Mouse (Mus musculus) thymus, postnatal 10 days (tissue): Measurements from ENCODE around the gene Hs2st1.

Experiments used
- DNase-seq, 2 experiments: peaks; one replicate each; pipeline ENCODE4 v3.0.0; 2021; ENCODE audit warnings: low spot score in 2 of 2

Gene Hs2st1

DNA sequence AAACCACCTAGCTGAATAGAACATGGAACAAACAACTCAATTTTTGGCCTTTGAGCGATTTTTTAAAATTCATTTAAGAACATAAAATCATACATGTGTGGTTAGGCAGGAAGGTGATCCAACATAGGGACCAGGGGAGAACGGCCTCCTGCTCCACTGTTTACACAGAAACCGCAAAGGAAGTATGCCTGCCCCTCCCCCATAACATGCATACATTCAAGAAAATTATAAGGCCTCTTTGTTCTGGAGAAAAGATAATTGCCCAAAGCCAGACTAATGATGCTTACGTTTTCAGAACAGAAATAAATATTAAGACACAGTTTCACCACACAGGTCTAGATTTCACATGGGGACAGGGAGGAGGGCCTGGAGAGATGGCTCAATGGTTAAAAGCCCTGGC is 18.6 kb downstream of the Hs2st1 start:
- DNase-seq = peak in 1 of 2 experiments; percentile 45

- no peak for DNase-seq
Observed at GRCm38 (mm10) chr3:144550659-144551058, 19.3 kb downstream of the Hs2st1 start.

DNA sequence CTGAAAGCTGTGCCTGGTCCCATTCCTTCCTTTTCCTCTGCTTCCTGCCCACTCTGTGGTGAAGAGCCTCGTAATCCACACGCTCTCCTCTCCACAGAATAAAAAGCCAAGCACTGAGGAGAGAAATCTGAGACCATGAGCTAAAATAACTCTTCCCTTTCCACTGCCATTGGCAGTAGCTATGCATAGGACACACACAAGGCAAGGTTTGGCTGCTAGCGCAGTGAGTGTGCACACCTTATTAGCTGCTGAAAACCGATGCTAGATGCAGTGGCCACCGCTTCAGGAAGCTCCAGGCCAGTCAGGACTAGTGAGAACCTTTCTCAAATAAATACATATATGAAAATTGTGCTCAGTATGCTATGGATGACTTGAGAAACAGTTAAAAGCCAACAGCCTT is 19.9 kb downstream of the Hs2st1 start:
- DNase-seq = no peak

DNA sequence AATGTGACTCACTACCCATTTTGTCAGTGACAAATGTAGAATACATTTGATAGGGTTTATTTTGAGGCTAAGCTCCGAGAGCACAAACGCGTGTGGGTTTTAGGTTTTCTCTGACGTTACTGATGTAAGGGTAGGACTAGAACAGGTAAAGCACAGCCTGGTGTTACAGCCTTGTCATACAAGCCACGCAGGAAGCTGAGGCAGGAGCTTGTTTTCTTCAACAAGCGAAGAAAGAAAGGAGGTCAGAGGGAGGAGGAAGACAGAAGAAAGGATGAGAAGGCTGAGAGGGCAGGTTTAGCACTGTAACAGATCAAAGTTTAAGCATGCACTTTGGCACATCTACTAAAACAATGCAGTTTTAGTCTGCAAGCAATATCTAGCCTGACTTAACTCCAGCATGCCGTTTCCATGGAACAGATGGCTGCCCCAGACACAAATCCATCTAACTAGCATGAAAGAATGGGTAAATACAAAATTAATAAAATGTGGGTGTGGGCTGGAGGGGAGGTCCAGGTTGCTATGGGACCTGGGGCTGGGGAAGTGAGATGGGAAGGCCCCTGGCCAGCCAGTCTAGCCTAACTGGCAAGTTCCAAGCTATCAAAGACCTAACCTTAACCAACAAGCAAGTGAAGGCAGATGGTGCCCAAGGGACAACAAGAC is 21.7 kb downstream of the Hs2st1 start:
- DNase-seq = peak; percentile 56 to 64

DNA sequence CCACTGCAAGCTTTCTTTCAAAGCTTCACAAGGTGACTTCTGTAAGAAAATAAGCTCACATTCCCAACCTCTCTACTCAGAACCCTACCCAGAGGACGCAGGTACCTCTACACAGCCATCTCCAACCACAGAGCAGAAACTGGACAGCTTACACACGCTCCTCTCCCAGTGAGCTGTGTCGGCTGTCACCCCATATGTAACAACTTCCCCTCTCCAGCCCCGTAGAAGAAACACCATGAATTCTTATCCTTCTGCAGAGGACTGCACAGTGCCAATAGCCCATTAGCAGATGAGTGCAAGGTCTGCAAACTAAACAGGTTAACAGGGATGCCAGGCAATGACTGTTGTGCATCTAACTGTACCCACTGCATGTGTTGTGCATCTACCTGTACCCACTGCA is 23.5 kb downstream of the Hs2st1 start:
- no peak for DNase-seq

DNA sequence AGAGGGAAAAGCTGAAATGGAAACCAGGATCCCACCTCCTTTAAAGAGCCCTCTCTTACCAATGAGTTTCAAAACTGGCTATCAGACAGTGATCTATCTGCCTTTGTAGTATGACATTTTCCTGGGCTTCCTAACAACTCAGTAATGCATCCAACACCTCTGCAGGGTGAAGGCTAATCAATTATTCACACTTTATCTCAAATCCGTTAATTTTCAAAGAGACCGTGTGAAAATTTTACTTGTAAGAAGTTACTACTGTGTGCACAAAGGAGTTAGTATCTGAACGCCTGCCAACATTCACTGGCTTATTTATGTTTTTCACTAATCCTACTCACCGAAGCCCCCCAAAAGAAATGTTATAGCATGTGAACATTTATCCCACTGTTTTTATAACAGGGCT is 24.1 kb downstream of the Hs2st1 start:
- no peak for DNase-seq

- no peak for DNase-seq
Observed at GRCm38 (mm10) chr3:144545152-144545551, 24.8 kb downstream of the Hs2st1 start.

DNA sequence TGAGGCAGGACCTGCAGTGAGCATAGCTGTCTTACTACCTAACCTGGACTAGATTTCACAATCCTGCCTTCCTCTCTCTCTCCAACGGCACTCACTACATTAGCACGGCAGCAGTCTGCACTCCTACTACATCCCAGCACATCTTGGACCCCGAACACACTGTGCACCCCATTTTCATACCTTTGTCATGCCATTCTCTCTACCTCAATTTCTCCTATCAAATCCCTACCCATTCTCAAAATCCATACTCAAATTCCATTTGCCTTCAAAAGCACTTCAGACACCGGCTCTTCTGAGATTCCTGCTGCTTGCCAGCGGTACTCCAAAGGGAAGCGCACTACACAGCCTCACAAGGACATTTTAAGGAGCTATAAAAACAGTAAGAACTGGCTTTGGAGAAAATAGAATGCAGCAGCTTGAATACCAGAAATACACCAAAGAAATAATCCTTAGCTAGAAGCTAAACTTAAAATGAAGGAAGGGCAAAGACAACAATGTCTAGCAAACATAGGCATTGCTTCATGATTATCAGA is 28.0 kb downstream of the Hs2st1 start:
- DNase-seq = no peak

DNA sequence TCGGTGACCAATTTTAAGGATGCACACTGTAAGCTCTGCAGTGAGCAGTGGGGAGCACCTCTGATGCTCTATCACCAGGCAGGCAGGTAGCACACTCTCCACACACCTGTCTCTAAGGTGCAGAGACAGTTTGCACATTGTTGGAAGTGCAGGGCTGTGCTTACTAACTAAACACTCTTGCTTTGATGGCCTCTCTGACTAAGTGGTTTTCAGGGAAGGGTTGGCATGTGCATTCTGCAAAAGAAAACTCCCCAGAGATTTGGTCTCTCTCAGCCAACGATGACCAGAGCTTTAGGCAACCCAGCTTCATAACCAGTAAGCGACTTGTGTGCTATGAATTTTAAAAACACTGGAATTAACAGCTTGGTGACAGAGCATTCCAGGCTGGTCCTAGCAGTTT is 29.2 kb downstream of the Hs2st1 start:
- no peak for DNase-seq

- no peak for DNase-seq
Observed at GRCm38 (mm10) chr3:144539051-144539450, 30.9 kb downstream of the Hs2st1 start.

GRCm38 (mm10) chr3:144537078-144537855 is 32.7 kb downstream of the Hs2st1 start:
- peak in 1 of 2 experiments; percentile 27 for DNase-seq

DNA sequence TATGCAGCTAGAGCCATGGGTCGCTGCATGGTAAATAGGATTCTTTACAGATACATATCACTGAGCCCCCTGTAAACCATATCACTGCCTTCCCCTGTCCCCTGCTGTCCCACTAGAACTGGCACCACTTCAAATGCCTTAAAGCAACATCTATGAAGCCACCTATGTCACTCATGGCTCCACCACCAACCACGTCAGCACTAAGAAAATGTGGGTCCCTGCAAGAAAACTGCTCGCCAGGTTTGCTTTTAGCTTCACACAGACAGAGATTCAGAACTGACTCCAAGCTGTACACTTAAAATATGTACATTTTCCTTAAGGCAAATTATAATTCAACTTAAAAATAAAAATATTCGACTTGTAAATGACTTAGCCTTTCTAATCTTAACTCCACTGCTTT is 34.9 kb downstream of the Hs2st1 start:
- no peak for DNase-seq

DNA sequence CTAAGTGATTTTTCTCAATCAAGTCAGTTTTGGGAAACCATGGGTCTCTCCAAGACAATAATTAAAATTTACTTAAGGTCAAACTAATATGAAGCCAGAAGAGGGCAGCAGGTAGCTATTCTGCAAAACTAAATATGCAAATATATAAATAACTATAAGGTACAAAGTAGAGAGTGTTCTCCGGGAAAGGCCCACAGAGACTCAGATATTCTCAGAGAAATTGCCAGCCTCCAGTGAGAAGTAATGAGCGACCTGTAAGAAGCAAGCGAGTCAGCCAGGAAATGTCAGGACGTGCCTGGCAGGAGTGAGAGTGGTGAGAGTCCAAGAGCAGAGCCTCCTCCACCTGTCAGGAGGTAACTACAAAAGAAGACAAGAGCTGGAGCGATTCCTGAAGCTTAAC is 39.0 kb downstream of the Hs2st1 start:
- no peak for DNase-seq

GRCm38 (mm10) chr3:144527918-144528317 is 42.1 kb downstream of the Hs2st1 start:
- no peak for DNase-seq

- DNase-seq = no peak
Observed at GRCm38 (mm10) chr3:144519581-144520272, 50.3 kb downstream of the Hs2st1 start.

DNA sequence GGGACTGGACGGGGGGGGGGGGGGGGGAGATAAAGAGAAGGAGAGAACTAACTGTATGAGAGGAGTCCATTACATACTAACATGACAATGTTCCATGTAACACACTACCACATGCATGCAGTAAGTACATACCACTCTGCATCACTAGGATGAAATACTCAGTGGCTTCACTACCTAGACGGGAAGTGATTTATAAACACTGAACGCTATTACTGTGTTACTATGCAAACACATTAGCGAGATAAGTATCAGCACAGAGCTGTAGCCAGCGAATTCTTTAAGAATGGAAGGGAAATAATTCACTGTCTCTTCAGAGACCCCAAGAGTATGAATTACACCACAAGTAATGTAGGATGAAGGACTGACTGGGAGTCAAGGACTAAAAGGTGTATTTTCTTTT is 51.1 kb downstream of the Hs2st1 start:
- no peak for DNase-seq

DNA sequence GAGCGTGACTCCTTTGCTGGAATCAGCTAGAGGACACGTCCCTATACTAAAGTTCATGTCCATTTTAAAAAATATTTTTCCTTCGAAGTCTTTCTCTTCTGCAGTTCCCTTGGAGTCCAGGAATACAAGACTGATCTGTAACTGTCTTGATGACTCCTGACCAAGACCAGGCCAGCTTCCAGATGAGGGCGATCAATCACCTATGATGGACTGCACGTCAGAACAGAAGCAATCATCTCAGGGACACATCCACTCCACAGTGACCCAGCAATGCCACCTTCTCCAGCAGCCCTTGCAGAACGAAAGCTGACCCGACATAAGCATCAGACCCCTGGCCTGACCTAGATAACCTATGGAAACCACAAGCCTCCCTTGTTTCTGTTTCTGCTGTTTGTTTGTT is 54.7 kb downstream of the Hs2st1 start:
- no peak for DNase-seq

DNA sequence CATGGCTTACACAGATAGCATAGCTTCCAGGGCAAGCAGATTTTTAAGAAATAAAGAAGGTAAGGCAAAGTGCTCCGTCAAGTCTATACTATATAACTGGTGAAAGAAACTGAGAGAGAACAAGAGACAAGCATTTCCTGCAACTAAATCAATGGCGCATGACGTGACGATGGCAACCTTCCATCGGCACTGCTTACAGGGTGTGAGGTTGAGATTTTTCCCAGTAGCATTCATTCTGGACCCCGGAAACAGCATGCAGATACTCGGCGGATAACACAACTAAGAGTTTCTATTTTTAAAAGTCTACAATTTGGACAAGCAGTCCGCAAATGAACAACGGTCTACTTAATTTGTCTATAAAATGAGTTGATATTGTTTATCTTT is 55.9 kb downstream of the Hs2st1 start:
- DNase-seq = no peak

GRCm38 (mm10) chr3:144513169-144514121 is 56.5 kb downstream of the Hs2st1 start:
- no peak for DNase-seq

GRCm38 (mm10) chr3:144510724-144511123 is 59.3 kb downstream of the Hs2st1 start:
- DNase-seq = no peak

DNA sequence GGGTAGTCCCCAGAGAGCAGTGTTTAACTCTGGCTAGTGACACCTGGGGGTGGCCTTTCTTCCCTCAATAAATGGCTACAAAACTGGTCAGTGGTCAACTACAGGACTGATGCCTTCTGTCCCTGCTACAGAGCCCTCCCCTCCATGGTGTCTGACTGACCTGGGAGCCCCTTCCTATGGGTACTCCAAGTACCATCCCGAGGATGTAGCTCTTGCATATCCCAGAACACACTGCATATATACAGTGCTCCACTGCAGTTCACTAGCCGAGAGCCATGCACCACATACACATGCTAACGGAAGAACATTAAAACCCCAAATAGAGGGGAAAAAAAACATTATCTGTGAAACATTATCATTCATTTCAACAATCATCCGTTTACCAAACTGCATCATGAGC is 61.6 kb downstream of the Hs2st1 start:
- no peak for DNase-seq
